Mouse (Mus musculus): ENCODE results near the gene Tm9sf1.

The Tm9sf1 gene

DNA sequence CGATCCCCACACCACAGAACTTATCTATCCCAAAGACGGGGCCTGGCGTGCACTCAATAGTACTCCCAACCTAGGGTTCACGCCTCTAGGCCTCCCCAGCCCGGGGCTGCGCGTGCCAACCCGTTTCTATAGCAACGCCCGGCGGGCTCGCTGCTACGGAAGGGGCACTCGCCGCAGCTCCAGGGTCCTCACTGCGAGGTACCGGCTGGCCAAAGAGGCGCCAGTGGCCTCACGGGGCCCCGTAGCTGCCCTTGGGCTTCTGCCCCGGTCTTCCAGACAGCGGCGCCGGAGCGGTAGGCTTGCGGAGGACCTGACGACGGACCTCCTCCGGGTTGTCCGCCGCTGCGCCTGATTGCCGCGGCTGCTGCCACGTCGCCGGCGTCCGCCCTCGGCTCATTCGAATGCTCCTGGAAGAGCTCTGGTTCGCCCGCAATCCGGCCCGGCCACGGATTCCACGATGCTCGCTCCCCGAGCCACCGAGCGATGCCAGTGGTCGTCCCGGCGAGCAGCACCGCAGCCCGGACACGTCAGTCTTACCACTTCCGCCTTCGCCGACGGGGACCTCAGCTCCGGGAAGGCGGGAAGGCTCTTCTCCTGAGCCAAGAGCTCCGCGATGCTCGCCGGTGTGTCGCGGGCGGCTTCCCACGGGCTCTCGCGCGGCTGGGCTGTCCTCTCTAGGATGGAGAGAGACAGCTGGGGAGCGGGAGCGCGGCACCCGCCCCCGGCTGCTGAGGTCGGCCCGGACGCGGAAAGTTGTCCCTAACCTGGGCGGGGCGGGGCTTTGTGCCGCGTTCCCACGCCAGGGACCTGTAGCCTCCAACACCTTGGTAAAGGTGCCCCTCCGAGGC, at the start of gene Tm9sf1:
TSS of gene Tm9sf1 (minus strand) at position 747 of the 848 bp plus-strand sequence.
- in situ Hi-C loops (cut with MboI, MseI): no loop called here

DNA sequence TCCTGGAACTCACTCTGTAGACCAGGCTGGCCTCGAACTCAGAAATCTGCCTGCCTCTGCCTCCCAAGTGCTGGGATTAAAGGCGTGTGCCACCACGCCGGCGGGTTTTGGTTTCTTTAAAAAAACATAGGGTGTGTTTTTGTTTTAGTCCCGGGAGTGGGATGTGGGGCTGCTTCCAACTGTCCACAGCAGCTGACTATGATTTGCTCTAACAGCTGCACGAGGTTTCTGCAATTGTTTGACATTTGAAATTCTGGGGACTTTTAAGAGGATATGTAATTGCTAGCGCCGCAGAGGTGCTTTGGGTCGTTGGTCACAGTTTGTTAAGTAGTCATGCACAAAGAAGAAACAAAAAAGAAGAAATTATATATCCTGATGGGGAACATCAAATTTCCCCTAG, 45.8 kb upstream of the Tm9sf1 start:
- in situ Hi-C loops (cut with MboI, MseI): no loop called here

DNA sequence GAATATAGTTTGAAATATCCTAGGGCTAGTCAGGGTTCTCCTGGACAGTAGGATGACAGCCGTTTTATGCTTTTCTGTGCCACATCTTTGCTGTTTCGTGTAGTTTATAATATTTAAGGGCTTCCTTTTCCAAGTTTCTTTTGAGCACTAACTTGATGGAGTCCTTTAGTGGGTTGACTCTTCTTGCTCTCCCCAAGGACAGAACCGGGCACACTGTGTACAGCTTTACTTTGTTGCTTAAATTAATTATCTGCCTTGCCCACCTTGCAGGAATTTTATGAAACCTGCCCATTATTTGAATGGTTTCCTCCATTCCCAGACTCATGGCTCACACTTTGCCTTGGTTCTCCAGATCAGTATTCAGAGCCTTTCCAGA, 38.5 kb upstream of the Tm9sf1 start:
- in situ Hi-C loops (cut with MboI, MseI): loop anchor here (5.0 kb wide), 1 partner anchor 60 kb away; no protein-coding TSS in a partner anchor

DNA sequence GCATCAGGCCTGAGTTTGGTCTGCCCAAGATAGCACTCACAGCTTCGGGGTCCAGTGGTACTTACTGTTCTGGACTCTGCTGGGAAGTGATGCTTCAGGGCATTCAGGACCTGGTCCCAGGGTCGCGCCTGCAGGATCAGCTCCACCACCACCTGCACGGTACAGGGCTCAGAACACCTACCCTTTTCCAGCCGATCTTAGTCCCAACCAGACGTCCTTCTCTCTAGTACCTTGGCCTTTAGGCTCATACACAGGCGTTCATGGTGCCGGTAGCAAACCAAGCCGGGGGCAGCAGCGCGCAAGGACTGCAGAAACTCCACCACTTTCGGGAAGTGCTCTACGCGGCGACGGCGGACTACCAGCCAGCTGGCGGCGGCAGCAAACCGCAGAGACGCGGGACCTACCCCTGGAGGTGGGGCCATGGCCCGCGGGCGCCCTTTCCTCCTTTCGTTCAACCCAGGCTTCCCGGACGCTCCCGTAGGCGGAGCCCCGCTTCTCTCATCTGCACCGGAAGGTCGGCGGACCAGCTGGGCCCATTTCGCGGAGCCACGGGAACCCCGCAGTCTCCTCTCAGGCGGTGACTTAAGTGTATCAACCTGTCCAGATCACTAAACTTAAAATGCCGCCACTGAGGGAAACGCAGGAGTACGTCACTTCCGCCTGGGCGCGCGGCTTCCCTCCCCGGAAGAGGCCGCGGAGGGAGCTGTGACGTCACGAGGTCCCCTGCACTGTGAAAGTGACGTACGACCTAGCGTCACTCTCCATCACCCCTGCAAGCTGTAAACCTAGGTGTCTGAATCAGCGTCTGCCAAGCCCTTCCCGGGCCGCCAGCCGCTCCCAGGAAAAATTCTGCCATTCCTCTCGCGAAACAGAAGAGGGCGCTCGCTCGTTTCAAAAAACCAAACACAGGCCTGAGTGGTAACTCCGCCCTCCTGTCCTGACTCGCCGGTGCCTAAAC, 37.8 kb upstream of the Tm9sf1 start, which contains the start of gene Tinf2:
TSS of gene Tinf2 (minus strand) at position 661 of the 958 bp plus-strand sequence.
- in situ Hi-C loops (cut with MboI, MseI): loop anchor here (5.0 kb wide), 1 partner anchor 61 kb away; no protein-coding TSS in a partner anchor

DNA sequence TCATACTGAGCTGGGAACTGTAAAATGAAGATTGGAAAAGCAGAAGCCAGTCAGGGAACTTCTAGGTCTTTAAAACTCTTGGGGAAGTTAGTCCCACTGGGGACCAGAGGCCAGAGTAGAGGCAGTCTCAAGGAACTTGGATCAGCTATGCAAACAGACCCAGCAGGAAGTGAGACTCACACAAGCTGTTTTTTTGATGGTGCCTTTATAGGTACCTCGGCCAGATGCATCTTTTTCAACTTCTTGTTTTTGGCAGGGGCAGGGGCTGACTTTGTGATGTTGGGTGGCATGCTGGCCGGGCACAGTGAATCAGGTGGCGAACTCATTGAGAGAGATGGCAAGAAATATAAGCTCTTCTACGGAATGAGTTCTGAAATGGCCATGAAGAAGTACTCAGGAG, 34.0 kb upstream of the Tm9sf1 start:
- in situ Hi-C loops (cut with MboI, MseI): no loop called here

DNA sequence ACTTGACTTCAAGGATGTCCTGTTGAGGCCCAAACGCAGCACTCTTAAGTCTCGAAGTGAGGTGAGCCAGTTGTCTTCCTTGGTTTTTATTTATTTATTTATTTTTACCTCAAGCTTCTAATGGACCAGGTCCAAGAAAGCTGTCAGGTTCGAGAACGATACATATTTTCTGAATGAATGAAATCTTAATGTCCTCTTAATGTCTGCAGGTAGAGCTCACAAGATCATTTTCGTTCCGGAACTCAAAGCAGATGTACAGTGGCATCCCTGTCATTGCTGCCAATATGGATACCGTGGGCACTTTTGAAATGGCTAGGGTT, 29.1 kb upstream of the Tm9sf1 start:
- in situ Hi-C loops (cut with MboI, MseI): no loop called here

DNA sequence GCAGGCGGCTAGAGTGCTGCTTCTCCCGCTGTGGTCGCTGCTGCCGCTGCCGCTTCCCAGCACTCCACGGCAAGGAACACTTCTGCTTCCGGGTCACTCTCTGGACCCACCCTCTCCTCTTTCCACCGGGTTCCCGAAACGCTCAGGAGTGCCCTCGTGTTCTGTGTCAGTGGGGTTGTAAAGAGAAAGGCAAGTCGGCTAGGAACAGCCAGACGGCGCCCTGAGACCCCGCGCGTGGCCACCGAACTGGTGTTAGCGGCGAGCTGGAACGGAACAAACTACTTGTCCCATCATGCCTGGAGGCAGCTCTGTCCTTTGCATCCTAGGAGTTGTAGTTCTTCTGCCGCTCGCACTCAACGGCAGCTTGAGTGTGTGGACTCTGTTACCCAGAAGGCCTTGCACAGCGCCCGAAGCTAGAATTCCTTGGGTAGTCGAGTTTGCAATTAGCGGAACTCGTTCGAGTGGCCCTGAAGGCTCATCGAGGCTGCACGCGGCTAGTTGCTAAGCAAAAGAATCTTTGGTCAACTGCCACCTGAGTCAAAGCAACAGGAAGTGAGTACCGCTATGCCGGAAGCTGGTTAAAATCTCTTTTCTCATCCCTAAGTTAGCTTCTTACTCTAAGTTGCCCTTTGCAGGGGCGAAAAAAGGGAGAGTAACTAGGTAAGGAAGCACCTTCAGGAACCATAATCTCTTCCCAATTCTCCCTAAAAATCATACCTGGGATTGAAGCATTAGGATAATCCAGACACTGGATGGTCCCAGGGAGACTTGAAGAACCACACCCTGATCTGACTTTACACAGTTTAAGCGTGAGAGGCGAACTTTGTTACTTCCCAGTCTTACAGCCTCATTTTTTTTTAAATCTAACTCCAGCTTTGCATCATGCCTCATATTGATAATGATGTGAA, 28.5 kb upstream of the Tm9sf1 start, which contains the start of the genes Gmpr2 and Nedd8:
TSS of gene Gmpr2 (plus strand) at position 109 of the 908 bp plus-strand sequence.
TSS of gene Nedd8 (minus strand) at position 292 of the 908 bp plus-strand sequence.
- in situ Hi-C loops (cut with MboI, MseI): no loop called here

DNA sequence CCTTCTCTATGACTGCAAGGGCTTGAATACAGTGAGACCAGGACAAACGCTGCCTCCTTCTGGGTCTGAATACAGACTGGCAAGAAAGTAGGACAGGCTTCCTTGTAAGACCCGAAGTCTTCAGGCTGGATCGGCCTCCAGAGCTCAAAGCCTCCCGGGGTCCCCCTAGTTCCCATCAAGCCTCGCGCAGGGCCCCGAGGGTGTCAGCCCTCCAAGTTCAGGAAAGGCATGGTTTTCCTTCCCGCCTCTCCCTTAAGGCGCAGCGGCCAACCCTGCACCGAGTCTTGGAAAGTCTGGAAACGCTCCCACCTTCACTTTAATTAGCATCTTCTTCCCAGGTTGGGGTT, 27.9 kb upstream of the Tm9sf1 start:
- in situ Hi-C loops (cut with MboI, MseI): no loop called here

DNA sequence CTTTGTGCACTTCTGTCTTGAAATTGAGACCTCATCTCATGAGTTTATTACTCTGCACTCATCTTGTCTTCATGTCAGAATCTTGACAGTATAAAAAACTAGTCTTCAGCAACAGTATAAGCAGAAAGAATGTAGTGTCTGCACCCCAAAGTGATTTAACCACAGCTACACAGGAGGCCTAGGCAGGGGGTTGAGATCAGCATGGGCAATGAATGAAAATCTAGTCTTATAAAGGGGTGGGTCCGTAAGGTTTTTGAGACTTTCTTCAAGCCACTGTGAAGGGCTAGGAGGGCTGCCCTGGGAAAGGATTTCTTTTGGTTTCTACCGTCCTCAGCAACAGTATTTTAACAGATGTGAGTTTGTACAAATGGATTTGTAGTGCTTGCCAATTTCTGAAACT, 17.0 kb upstream of the Tm9sf1 start:
- in situ Hi-C loops (cut with MboI, MseI): no loop called here

DNA sequence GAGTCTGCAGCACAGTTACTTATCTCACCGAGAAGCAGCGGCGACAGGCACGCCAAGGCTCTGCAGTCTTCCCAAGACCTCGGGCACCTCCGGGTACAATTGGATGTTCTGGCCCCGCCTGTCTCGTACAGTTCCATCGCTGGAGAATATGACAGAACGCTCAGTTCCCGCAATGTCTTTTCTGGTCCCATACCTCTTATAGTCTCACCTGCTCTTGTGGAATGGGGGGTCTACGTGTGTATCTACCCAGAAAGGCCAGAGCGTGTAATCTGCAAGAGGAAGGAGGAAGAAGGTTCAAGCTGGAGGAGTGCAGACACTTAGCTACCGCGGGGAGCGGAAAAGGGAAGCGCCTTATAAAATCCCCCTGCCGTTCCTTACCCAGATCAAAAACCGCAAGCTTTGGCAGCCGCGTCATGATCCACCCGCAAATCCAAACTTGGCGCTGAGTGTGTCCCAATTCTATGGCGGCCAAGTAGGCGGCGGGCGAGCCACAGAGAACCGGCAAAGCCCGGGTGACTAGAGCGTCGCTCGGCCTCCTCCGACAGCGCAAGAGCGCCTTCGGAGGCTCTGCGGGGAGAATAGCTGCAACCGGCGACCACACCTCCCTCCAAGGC, 16.5 kb upstream of the Tm9sf1 start, which contains the start of gene Mdp1:
TSS of gene Mdp1 (minus strand) at position 549 of the 614 bp plus-strand sequence.
- in situ Hi-C loops (cut with MboI, MseI): no loop called here

DNA sequence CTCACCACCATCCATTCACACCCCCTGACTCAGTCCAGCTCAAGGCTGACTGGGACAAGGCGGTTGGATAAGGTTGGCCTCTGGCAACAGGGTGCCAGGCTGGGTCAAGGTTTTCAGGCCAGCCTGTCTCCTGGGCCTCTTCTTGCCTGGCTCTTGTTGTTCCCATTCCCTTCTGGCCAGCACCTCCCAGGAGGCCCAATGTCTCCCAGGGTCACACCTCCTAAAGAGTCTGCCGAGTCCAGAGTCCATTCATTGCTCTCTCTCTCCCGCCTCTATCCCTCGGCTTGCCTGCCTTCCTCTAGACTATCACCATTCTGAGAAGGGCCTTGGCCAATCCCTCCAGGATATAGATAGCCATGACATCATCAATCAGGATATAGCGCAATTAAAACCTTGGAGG, 14.4 kb upstream of the Tm9sf1 start:
- in situ Hi-C loops (cut with MboI, MseI): no loop called here

DNA sequence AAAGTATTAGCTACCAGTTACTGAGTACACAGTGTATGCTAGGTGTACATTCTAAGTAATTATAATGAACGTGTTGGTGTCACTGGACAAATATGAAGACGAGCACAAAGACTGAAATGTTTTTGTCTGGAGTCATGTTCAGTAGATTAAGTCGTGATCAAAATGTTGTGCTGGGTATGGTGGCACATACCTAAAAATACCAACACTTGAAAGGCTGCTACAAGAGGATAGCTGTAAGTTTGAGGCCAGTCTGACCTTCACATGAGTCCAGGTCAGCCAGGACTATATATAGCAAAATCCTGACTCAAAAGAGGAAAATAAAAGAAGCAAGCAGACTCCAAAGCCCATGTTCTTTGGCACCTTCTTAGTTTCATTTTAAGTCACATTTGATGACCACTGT, 13.3 kb upstream of the Tm9sf1 start:
- in situ Hi-C loops (cut with MboI, MseI): no loop called here

DNA sequence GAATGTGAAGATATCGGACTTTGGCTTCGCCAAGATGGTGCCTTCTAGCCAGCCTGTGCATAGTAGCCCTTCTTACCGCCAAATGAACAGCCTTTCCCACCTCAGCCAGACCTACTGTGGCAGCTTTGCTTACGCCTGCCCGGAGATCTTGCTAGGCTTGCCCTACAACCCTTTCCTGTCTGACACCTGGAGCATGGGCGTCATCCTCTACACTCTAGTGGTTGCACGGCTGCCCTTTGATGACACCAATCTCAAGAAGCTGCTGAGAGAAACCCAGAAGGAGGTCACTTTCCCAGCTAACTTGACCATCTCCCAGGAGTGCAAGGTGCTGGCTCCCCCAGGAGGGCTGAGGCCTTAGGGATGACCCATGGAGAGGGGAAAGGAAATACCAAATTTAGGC, 7.9 kb upstream of the Tm9sf1 start:
- in situ Hi-C loops (cut with MboI, MseI): no loop called here

DNA sequence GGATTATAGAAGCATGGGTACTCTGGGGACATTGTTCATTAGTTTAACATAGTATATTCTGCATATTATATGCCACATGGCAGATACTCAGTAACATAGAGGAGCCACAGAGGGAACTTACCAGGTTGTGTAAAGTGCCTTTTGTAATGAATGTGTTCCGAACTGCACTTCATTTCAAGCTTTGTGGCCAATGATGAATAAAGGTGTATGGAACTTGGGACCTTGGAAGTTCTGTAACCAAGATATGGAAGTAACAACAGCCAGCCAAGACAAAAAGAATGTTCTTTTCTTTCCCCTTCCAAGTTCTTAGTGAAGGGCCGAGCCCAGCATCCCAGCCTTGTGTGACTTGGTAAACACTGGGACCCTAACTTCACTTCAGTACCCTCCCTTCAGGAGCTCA, 6.3 kb upstream of the Tm9sf1 start, which contains the start of gene Tssk4:
TSS of gene Tssk4 (plus strand) at position 301 of the 400 bp plus-strand sequence.
- in situ Hi-C loops (cut with MboI, MseI): no loop called here

DNA sequence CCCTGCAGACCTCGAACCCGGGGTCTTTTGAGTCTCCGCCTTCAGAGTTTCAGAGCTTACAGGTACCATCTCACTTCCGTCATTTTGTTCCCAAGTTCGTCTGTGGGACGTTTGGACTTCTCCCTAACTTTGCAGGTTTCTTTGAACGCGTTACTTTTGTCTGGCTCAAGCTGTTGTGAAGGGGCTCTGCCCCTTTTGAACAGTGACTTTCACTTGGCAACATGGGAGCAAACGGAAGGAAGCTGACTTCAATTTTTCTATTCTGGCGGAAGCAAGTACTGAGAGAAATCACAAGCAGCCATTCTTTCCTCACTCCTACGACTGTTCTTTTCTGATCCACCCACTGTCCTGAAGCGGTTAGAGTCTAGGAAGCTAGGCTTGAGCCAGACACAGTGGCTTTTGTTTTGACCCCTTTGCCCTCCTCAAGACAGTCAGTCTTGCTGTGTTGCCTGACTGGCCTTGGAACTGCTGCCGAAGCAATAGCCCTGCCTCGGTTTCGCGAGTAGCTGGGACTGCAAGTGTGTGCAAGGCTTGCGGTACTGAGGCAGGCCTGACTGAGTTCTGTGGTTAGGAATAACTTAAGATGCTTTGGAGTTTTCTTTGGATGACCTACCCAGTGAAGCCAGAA, 769 bp upstream of the Tm9sf1 start:
- in situ Hi-C loops (cut with MboI, MseI): no loop called here

DNA sequence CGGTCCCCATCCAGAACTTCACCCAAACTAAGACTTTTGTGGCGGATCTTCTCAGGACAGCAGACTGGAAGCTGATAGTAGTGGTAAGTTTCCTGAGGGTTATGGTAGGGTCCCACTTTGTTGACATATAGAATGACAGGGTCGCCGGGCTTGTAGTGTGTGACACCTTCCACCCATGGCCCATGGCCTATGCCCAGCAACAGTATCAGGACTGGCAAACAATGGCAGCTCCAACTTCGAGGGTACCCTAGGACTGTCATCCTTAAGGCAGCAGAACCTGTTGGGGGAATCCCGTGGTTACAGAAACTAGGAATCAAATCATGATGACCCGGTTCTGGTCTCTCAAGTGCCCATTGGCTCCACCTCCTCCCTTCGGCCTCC, 937 bp downstream of the Tm9sf1 start:
- in situ Hi-C loops (cut with MboI, MseI): no loop called here

DNA sequence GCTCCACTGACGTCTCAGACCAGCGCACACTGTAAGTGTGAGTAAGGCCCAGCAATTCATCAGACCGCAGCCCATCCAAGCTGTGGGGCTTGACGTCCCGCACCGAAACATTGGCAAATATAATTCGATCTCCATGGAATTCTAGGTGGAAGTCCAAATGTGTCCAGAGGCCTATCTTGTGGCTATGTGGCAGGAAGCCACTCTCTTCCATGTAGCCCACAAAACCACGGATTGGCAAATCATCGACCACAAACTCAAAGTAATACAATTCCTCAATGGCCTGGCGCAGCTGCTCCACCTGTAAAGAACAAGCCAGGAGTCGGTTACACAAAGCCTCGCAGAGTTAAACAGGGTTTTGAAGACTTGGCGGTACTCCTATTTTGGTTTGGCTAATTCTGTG, 2.3 kb downstream of the Tm9sf1 start:
- in situ Hi-C loops (cut with MboI, MseI): no loop called here

DNA sequence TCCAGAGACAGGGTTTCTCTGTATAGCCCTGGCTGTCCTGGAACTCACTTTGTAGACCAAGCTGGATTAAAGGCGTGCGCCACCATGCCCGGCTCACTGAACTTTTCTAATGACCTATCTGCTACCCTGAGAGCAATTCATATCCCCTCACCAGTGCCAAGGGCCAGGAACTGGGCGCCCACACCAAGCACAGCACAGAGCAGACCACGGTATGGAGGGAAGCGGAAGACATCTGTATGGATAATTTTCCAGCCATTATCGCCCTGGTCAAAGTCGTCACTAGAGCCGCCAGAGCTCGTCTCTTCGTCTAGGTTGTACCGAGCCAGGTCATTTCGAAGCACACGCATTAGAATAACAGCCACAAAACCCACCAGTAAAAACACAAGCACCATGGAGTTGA, 2.8 kb downstream of the Tm9sf1 start:
- in situ Hi-C loops (cut with MboI, MseI): no loop called here

DNA sequence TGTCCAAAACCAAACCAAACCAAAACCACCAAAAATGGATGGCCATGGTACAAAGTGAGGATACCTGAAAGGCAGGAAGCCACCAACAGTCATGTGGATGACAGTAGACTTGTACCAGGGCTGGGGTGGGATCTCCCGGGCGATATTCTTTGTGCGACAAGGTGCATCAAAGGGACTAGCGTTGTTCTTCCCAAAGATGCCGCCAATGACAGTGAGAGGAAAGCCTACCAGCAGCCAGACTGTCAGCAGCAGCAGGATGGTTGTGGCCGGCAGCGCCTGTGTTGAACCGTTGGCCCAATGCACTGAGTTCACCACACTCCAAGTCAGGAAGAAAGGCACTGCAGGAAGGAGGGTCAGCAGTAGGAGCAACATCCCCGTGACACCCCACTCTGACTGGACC, 5.8 kb downstream of the Tm9sf1 start, which contains the start of gene Gm49378:
TSS of gene Gm49378 (minus strand) at position 101 of the 400 bp plus-strand sequence.
- in situ Hi-C loops (cut with MboI, MseI): no loop called here

DNA sequence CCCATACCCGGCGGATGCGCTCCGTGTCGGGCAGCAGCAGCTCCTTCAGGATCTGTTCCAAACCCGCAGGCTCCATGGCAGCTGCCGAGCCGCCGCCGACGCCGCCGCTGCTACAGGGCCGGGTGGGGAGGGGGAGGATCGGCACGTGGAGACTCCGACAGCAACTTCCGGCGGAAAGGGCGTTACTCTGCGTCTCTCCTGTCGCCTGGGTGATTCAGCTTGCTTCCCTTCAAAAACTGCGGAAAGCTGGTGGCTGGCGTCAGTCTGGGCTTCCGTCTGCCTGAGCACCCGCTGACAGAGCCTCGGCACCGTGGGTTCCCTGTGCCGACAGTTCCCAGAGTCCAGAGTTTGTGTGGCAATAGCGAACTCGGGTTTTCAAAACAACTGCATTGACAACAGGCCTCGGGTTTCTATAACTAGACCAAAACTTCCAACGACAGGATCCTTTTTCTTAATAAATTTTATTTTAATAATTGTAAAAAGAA, 8.0 kb downstream of the Tm9sf1 start, which contains the start of gene Ipo4:
TSS of gene Ipo4 (minus strand) at position 435 of the 485 bp plus-strand sequence.
- in situ Hi-C loops (cut with MboI, MseI): no loop called here
